Mouse (Mus musculus) heart, adult 2 months (tissue): ENCODE results near the gene Plpp4.

ENCODE experiments used
- CTCF ChIP-seq: fragments of 200-600 bp; IDR thresholded peaks from 2 replicates; pipeline ENCODE4 v1.8.1; 2022; ENCODE audit warnings: antibody characterized with exemption, mild to moderate bottlenecking, moderate library complexity
- EP300 ChIP-seq: fragments of 200-500 bp; IDR thresholded peaks from 2 replicates; pipeline ENCODE4 v1.6.1; 2011; ENCODE audit warnings: low read depth, low read length, control low read depth; ENCODE audit not compliant: insufficient read depth
- POLR2A ChIP-seq: fragments of 200-500 bp; IDR thresholded peaks from 2 replicates; pipeline ENCODE4 v1.6.1; 2011; ENCODE audit warnings: mild to moderate bottlenecking, low read depth, low read length, control low read depth; ENCODE audit not compliant: insufficient read depth

DNA sequence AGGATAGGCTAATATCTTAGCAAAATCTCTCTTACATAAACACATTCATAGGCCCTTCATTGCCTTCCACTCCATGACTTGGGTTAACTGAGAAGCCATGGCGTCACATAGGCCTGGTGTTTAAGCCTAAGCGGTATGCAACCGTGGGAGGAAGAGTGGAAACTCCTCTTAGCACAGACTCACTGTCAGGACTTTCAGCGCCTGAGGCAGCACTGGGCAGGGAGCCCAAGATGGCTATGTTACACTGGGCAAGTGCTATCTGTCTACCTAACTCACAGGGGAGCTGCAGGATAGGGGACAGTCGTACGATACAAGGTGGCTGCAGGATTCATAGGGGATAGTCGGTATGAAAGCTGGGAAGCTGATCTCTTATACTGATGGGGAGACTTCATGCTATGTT, 142.2 kb downstream of the Plpp4 start:
- no peak for TF ChIP-seq POLR2A
- TF ChIP-seq EP300 = no peak
- TF ChIP-seq CTCF = no peak
